Mouse (Mus musculus): ENCODE measurements around the gene Map4.

- TF ChIP-seq POLR2A (IDR thresholded peaks at IDR 0.05; ENCODE audit: low read depth, low read length) (no peak), KAT2A (IDR thresholded peaks at IDR 0.05; ENCODE audit: insufficient replicate concordance, low read length) (no peak)
Measured at GRCm38 (mm10) chr9:109902246-109902645, 29.0 kb upstream of the Map4 start.

Measured in CH12.LX (cell line).